Mouse (Mus musculus) embryonic facial prominence, embryonic 15.5 days (tissue): ENCODE results near the gene Ank3. TPM values are rescaled to one million over a fixed set of nuclear protein-coding genes. Genes with fewer than 3 reads are reported as not detected.

Experiments used
- ATAC-seq: fragments of 200-750 bp; cut with Nextera tagmentation; 2 replicates; pipeline ENCODE4 v1.8.0; 2017; ENCODE audit warnings: low read depth, moderate TSS enrichment; ENCODE audit not compliant: insufficient number of reproducible peaks, low FRiP score, low TSS enrichment
- H3K27ac ChIP-seq: fragments of 300-500 bp; sonication (generic); replicated peaks from 2 replicates; pipeline ENCODE4 v1.5.1; 2015; ENCODE audit warnings: mild to moderate bottlenecking, inconsistent platforms
- H3K27me3 ChIP-seq: fragments of 300-500 bp; sonication (generic); 2 replicates; pipeline ENCODE4 v1.6.1; 2015; ENCODE audit warnings: inconsistent platforms
- H3K36me3 ChIP-seq: fragments of 300-500 bp; sonication (generic); 2 replicates; pipeline ENCODE4 v1.6.1; 2015; ENCODE audit warnings: mild to moderate bottlenecking, inconsistent platforms
- H3K4me1 ChIP-seq: fragments of 300-500 bp; sonication (generic); 2 replicates; pipeline ENCODE4 v1.6.1; 2015; ENCODE audit warnings: inconsistent platforms
- H3K4me2 ChIP-seq: fragments of 300-500 bp; sonication (generic); replicated peaks from 2 replicates; pipeline ENCODE4 v1.6.1; 2015; ENCODE audit warnings: mild to moderate bottlenecking, inconsistent platforms
- H3K4me3 ChIP-seq: fragments of 300-500 bp; sonication (generic); replicated peaks from 2 replicates; pipeline ENCODE4 v1.5.1; 2015; ENCODE audit warnings: mild to moderate bottlenecking, inconsistent platforms
- H3K9ac ChIP-seq: fragments of 300-500 bp; sonication (generic); 2 replicates; pipeline ENCODE4 v1.6.1; 2015; ENCODE audit warnings: inconsistent platforms
- H3K9me3 ChIP-seq: fragments of 300-500 bp; sonication (generic); replicated peaks from 2 replicates; pipeline ENCODE4 v1.6.1; 2016; ENCODE audit warnings: inconsistent platforms
- WGBS: fragments of 180-500 bp; shearing (Covaris S2); methylation state at CpG from one replicate; pipeline ENCODE4 v1.1.7; 2015; 5-methylcytosine and 5-hydroxymethylcytosine counted together
- polyA plus RNA-seq: library from polyadenylated mRNA; unstranded; fragments of >200 nt; fragmentation: Nextera tagmentation; extraction: Ambion mirVana; gene quantifications from 2 replicates; pipeline ENCODE4 v1.2.1, GENCODE M21; 2015

The Ank3 gene
- polyA plus RNA-seq, 1 experiment from 2014 or later: 24.3 TPM

- Histone ChIP-seq H3K4me3 (no peak overlapping the region), H3K9ac (no peak overlapping the region), H3K36me3 (no peaks in the 10 kb centered on the region), H3K4me1 (no peaks in the 10 kb centered on the region), H3K27ac (no peak overlapping the region), H3K27me3 (no peaks in the 10 kb centered on the region), H3K4me2 (no peak overlapping the region), H3K9me3 (no peaks in the 10 kb centered on the region)
- WGBS: 50% methylated on average over 2 of the region's 2 CpGs
- ATAC-seq: no peak
These were observed 79.1 kb downstream of the Ank3 start for GRCm38 (mm10) chr10:69477656-69478055.

DNA sequence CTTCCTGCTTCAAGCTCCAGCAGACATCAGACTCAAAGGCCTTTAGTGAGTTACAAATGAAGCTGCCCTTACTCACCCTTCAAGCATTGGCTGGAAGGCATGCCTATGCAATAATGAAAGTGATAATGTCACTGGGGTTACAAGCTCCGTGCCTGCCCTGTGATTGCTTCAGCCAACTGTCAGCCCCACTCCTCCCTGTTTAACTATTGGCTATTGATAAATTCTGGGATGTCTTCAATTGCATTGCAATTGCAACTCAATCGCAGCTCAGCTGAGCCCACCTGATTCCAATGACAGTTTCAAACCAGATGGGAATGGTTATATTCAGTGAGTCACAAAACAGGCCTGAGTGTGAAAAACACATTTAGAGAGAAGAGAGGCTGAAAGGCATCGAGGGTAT is 80.3 kb downstream of the Ank3 start:
- H3K27me3 ChIP-seq: no peaks in the 10 kb centered on the region
- H3K9ac ChIP-seq: no peak overlapping the region
- ATAC-seq: no peak
- no peak overlapping the region for H3K4me3 ChIP-seq
- no peaks in the 10 kb centered on the region for H3K4me1 ChIP-seq
- H3K9me3 ChIP-seq: no peaks in the 10 kb centered on the region
- WGBS: 29% methylated on average over 3 of the region's 3 CpGs
- no peak overlapping the region for H3K27ac ChIP-seq
- no peak overlapping the region for H3K4me2 ChIP-seq
- no peaks in the 10 kb centered on the region for H3K36me3 ChIP-seq

- Histone ChIP-seq H3K4me3 (no peak overlapping the region), H3K9ac (no peak overlapping the region), H3K27ac (no peak overlapping the region), H3K36me3 (no peaks in the 10 kb centered on the region), H3K9me3 (no peaks in the 10 kb centered on the region), H3K4me1 (no peaks in the 10 kb centered on the region), H3K27me3 (no peaks in the 10 kb centered on the region), H3K4me2 (no peak overlapping the region)
- WGBS: 93% methylated on average over 6 of the region's 6 CpGs
- no peak for ATAC-seq
These were observed 86.7 kb downstream of the Ank3 start for GRCm38 (mm10) chr10:69485191-69485786.

- no peaks in the 10 kb centered on the region for H3K36me3 ChIP-seq
- no peak overlapping the region for H3K4me3 ChIP-seq
- H3K9ac ChIP-seq: no peak overlapping the region
- no peaks in the 10 kb centered on the region for H3K4me1 ChIP-seq
- no peak for ATAC-seq
- no peak overlapping the region for H3K4me2 ChIP-seq
- H3K9me3 ChIP-seq: no peaks in the 10 kb centered on the region
- no peak overlapping the region for H3K27ac ChIP-seq
- H3K27me3 ChIP-seq: no peaks in the 10 kb centered on the region
- WGBS: 82% methylated on average over 5 of the region's 5 CpGs
These were observed 91.6 kb downstream of the Ank3 start for GRCm38 (mm10) chr10:69490182-69490581.

- no peaks in the 10 kb centered on the region for H3K27me3 ChIP-seq
- H3K9ac ChIP-seq: no peak overlapping the region
- no peak for ATAC-seq
- H3K36me3 ChIP-seq: no peaks in the 10 kb centered on the region
- no peaks in the 10 kb centered on the region for H3K9me3 ChIP-seq
- H3K4me2 ChIP-seq: no peak overlapping the region
- H3K27ac ChIP-seq: no peak overlapping the region
- 74% methylated on average over 5 of the region's 5 CpGs for WGBS
- H3K4me3 ChIP-seq: no peak overlapping the region
- no peaks in the 10 kb centered on the region for H3K4me1 ChIP-seq
These were observed 93.4 kb downstream of the Ank3 start for GRCm38 (mm10) chr10:69491975-69492374.

DNA sequence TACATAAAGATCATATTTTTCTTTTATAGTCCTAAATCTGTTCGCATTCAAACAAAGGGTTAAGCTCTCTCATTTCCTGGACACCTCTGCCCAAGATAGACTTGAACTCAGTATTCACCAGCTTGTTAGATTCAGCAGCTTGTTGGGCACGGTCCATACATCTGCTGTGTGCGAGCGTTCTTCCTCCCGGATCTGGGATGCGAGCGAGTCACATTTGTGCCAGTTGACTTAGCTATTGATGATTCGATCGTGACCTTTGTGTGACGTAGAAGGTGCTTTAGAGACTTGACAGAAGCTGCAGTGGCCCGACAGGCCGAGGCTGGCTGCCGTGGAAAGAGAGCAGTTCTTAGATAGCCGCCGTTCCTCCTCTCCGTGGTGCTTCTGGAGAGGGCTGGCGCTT is 98.8 kb downstream of the Ank3 start:
- Histone ChIP-seq H3K27ac (no peak overlapping the region), H3K36me3 (no peaks in the 10 kb centered on the region), H3K4me1 (0 out of 2 replicates have a peak, but pooled peaks cover 4% of the 10 kb centered on the region), H3K9ac (no peak overlapping the region), H3K4me3 (no peak overlapping the region), H3K9me3 (no peaks in the 10 kb centered on the region), H3K4me2 (no peak overlapping the region), H3K27me3 (no peaks in the 10 kb centered on the region)
- ATAC-seq: no peak
- WGBS: 87% methylated on average over 17 of the region's 17 CpGs

DNA sequence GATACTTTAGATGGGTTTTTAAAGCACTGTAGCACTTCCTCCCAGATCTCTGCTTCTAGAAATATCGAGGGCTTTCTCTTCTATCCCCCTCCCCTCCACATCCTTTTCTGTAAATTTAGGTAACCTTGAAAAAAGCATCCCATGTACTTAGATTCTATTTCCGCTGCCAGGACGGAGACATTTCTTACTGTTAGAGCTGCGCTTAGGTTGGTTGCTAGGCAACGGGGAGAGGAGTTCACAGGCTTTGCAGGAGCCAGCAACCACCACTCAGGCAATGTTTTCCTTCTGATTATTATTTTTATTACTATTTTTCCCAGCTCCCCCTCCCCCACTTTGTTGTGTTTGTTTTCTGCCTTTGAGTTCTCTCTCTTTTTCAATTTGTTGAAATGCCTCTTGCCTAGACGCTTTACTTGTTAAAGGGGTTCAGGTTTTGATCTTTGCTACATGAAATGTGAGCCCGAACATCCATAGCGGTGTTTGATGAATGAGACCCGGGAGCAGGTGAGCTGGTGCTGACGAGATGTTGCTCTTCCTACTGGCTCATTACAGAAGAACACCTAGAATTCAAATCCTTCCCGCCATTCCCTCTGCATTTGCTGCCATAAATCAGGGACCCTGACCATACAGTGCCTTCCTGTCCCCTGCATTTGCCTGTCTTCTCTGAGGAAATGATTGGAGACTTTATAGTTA is 101.7 kb downstream of the Ank3 start:
- no peak overlapping the region for H3K4me3 ChIP-seq
- H3K4me2 ChIP-seq: no peak overlapping the region

GRCm38 (mm10) chr10:69503791-69504190 is 105.2 kb downstream of the Ank3 start:
- H3K36me3 ChIP-seq: no peaks in the 10 kb centered on the region
- 85% methylated on average over 4 of the region's 4 CpGs for WGBS

More for the DNA sequence above, 101.7 kb downstream of the Ank3 start:
- no peak for ATAC-seq
- H3K9me3 ChIP-seq: no peaks in the 10 kb centered on the region
- H3K36me3 ChIP-seq: no peaks in the 10 kb centered on the region
- H3K27ac ChIP-seq: no peak overlapping the region
- H3K4me1 ChIP-seq: 0 out of 2 replicates have a peak, but pooled peaks cover 4% of the 10 kb centered on the region
- 41% methylated on average over 11 of the region's 11 CpGs for WGBS
- H3K9ac ChIP-seq: no peak overlapping the region
- H3K27me3 ChIP-seq: no peaks in the 10 kb centered on the region

DNA sequence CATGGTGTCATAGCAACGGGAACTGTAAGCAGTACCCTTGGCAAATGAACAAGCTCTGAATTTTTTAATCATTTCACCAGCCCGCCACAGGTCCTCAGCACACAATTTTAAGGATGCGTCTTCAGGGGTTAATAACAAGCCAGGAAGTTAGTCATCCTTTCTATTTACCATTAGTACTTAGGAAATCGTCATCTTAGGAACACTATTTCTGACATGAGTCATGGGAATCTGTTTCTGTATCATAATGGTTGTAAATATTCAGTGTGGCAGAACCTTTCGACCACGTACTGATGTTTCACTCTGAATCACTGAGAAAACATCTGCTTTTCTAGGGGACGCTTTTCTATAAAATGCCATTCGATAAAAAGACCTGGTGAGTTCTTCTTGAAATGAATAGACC is 109.1 kb downstream of the Ank3 start:
- H3K27me3 ChIP-seq: no peaks in the 10 kb centered on the region

More at GRCm38 (mm10) chr10:69503791-69504190, 105.2 kb downstream of the Ank3 start:
- no peak for ATAC-seq
- H3K27ac ChIP-seq: no peak overlapping the region
- no peaks in the 10 kb centered on the region for H3K27me3 ChIP-seq
- no peak overlapping the region for H3K4me3 ChIP-seq
- H3K4me1 ChIP-seq: 0 out of 2 replicates have a peak, but pooled peaks cover 4% of the 10 kb centered on the region
- no peaks in the 10 kb centered on the region for H3K9me3 ChIP-seq
- no peak overlapping the region for H3K9ac ChIP-seq
- H3K4me2 ChIP-seq: no peak overlapping the region

GRCm38 (mm10) chr10:69510392-69510791 is 111.8 kb downstream of the Ank3 start:
- no peak for ATAC-seq

More for the DNA sequence above, 109.1 kb downstream of the Ank3 start:
- no peak for ATAC-seq
- WGBS: 79% methylated on average over 8 of the region's 8 CpGs
- Histone ChIP-seq H3K27ac (no peak overlapping the region), H3K9me3 (no peaks in the 10 kb centered on the region), H3K4me1 (no peaks in the 10 kb centered on the region), H3K36me3 (no peaks in the 10 kb centered on the region), H3K9ac (no peak overlapping the region), H3K4me3 (no peak overlapping the region), H3K4me2 (no peak overlapping the region)

GRCm38 (mm10) chr10:69511234-69511633 is 112.7 kb downstream of the Ank3 start:
- H3K27ac ChIP-seq: no peak overlapping the region
- no peaks in the 10 kb centered on the region for H3K9me3 ChIP-seq
- H3K36me3 ChIP-seq: no peaks in the 10 kb centered on the region
- H3K9ac ChIP-seq: no peak overlapping the region
- H3K4me3 ChIP-seq: no peak overlapping the region
- no peaks in the 10 kb centered on the region for H3K27me3 ChIP-seq
- 75% methylated on average over 1 of the region's 1 CpGs for WGBS
- H3K4me2 ChIP-seq: no peak overlapping the region
- no peak for ATAC-seq
- H3K4me1 ChIP-seq: no peaks in the 10 kb centered on the region

More at GRCm38 (mm10) chr10:69510392-69510791, 111.8 kb downstream of the Ank3 start:
- H3K4me1 ChIP-seq: no peaks in the 10 kb centered on the region
- no peak overlapping the region for H3K9ac ChIP-seq
- no peaks in the 10 kb centered on the region for H3K9me3 ChIP-seq
- no peaks in the 10 kb centered on the region for H3K27me3 ChIP-seq
- H3K4me2 ChIP-seq: no peak overlapping the region
- H3K36me3 ChIP-seq: no peaks in the 10 kb centered on the region
- H3K4me3 ChIP-seq: no peak overlapping the region
- H3K27ac ChIP-seq: no peak overlapping the region
- 80% methylated on average over 8 of the region's 8 CpGs for WGBS
